Mouse (Mus musculus) megakaryocyte, adult 5-6 weeks (primary cell): ENCODE results near the gene Rab30. TPM values are rescaled to one million over a fixed set of nuclear protein-coding genes. Genes with fewer than 3 reads are reported as not detected.
A peak's percentile ranks its signal among the peaks of the same experiment; 100 is the strongest.
"Not testable (repeated sequence)": the region's sequence is repeated elsewhere in the genome, so short reads cannot be mapped to it uniquely, and the experiment has no call there.

Experiments
- ATAC-seq: 2 replicates; pipeline ENCODE4 v1.8.0; 2016; ENCODE audit warnings: mild to moderate bottlenecking, inconsistent platforms; ENCODE audit not compliant: poor library complexity, severe bottlenecking
- total RNA-seq, 2 experiments: library from RNA; stranded (forward) in 1 of 2; stranded (reverse) in 1 of 2; fragments of 153-499, 151-499 nt in 1 of 2; fragments of 221-1000, 200-1000 nt in 1 of 2; gene quantifications; 2 replicates each; pipeline versions ENCODE4 v1.2.3 to v1.2.4; 2015 to 2017

Rab30 gene
- total RNA-seq (2015) (0.02 and 0.27 TPM in 2 replicates), total RNA-seq (2017) (0.11 and 0.57 TPM in 2 replicates)

GRCm38 (mm10) chr7:92741152-92741860 is at the start of gene Rab30:
Gene Rab30 (plus strand): TSS chr7:92741603.
- ATAC-seq: peak; percentile 89

DNA sequence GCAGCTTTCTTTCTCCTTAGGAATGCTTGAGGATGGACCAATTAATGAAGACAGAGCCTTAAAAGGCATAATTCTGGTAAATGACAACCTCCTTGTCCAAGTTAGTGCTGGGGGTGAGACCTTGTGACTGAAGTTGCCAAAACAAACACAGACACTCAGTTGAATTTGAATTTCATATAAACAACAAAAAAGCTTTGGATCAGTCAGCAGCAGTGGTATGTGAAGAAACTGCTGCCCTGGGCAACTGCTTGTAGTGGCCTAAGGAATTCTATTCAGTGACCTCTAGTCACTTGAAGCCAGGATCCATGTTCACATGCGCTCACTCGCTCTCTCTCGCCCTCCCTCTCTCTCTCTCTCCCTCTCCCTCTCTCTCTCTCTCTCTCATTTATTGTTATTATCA is 45.0 kb upstream of the Rab30 start:
- no peak for ATAC-seq

DNA sequence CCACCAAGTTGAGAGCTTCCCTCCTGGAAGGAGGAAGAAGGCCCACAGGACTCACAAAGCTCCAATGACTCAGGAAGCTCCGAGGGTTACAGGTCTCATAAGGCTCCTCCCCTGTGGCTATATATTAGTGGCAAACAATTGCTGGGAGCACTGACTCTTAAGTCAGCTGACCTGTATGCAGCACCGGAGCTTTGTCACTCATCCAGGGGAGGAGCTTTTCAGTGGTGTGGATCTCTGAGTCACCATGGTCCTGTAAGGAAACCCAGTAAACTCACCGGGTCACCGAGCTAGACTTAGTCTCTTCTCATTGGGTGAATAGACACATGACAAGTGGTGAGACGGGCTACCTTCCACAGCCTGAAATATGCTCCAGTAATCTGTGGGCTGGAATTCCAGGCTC is 42.6 kb upstream of the Rab30 start:
- no peak for ATAC-seq

DNA sequence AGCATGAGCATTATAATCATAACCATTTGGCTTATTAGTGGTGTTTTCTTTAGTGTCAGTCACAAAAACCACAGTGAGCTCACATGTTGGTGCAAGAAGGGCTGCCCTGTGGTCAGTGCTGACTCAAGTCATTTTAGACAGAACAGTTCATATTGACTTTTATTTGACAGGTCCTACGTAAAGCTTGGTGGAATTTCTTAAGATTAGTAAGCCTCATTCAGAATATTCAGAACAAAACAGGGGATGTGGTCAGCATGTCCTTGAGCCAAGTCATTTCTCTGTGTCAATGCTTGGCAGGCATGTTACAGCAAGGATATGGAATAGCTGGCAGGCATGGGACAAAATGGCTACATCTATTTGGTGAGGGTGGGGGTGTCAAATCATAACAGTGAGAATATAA is 37.7 kb upstream of the Rab30 start:
- no peak for ATAC-seq

- ATAC-seq: no peak
Measured at GRCm38 (mm10) chr7:92705534-92705933, 35.9 kb upstream of the Rab30 start.

DNA sequence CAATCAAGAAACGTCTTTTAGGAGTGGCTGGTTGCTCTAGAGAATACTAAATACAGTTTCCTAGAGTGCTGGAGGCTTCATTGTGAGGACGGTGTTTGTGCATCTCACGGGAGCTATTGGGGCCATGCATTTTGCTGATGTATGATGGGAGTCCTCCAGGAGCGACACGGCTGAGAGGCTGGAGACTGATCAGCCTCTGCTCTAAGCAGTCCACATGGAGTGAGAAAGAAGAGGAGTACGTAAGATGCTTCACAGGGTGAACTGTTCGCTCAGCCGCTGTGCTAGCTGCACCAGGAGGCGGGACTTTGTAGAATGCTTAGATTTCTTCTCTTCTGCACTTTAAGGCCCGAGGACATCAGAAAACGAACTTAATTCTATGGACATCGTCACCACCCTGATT is 34.7 kb upstream of the Rab30 start:
- ATAC-seq: no peak

DNA sequence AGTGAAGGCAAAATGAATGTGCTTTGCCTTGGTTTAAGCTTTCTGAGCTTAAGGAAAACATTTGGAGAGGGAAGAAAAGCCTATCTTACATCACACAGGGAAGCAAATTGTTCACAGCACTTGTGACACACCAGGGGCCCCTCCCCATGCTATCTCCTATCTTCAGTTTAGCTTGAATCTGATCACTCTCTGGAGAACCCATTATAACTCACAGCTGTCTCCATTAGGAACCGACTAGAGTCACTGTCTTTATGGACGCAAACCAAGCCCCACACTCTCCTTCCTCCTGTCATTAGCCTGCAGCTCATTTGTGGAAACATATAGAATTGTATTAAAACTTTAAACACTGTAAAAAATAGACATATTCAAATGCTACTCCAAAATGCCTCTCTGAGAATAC is 31.8 kb upstream of the Rab30 start:
- ATAC-seq: no peak

GRCm38 (mm10) chr7:92711593-92711992 is 29.8 kb upstream of the Rab30 start:
- ATAC-seq: peak; percentile 92

DNA sequence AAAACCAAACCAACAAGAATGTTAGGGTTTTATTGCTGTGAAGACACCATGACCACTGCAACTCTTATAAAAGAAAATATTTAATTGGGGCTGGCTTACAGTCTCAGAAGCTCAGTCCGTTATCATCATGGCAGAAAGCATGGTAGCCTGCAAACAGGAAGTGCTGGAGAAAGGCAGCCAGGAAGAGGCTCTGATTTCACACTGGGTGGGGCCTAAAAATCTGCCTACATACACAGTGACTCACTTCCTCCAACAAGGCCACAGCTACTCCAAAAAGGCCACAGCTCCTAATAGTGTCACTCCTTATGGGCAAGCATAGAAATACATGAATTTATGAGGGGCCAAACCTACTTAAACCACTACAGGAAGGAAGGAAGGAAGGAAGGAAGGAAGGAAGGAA is 26.3 kb upstream of the Rab30 start:
- ATAC-seq: peak; percentile 77

GRCm38 (mm10) chr7:92720156-92720905 is 21.1 kb upstream of the Rab30 start:
- ATAC-seq: no peak

DNA sequence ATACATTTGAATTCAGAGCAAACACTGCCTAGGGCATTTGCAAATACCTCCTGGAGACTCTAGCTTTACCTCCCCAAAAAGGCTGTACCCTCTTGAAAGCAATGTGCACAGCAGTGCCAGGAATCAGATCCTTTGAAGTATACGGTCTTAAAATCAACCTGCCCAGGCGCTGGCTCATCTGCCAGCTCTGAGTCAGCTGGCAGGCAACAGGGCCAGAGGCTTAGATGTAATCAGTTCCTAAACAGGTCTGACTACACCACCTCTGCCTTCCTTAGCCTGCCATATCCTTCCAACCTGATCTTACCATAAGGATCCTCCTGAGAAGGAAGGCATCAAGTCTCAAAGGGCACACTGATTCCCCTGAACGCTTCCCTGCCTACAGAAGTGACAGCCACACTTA is 17.7 kb upstream of the Rab30 start:
- no peak for ATAC-seq

GRCm38 (mm10) chr7:92724261-92724660 is 17.1 kb upstream of the Rab30 start:
- no peak for ATAC-seq

DNA sequence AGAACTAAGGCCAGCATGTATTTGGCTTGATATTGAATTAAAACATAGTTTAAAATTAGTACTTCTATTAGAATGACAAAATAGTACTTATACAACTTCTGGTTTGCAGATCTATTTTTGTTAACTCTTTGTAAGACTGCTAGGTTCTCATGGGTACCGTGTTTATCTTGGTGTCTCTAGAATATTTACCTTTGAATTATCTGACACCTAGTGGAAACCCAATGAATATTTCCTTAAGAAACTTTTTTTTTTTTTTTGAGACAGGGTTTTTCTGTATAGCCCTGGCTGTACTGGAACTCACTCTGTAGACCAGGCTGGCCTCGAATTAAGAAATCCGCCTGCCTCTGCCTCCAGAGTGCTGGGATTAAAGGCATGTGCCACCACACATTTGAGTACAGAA is 11.8 kb upstream of the Rab30 start:
- ATAC-seq: not testable (repeated sequence)

DNA sequence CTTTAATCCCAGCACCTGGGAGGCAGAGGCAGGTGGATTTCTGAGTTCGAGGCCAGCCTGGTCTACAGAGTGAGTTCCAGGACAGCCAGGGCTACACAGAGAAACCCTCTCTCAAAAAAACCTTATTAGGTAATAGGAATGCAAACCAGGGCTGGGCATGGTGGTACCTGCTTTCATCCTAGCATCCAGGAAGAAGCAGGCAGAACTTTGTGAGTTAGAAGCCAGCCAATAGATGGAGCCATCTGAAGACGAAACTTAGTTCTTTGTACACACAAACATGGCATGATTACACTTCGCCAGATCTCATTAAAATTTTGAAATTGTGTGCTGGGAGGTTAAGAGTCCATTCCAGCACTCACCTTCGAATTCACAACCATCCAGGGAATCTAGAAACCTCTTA is 10.9 kb upstream of the Rab30 start:
- no peak for ATAC-seq

GRCm38 (mm10) chr7:92730959-92731358 is 10.4 kb upstream of the Rab30 start:
- ATAC-seq: no peak

DNA sequence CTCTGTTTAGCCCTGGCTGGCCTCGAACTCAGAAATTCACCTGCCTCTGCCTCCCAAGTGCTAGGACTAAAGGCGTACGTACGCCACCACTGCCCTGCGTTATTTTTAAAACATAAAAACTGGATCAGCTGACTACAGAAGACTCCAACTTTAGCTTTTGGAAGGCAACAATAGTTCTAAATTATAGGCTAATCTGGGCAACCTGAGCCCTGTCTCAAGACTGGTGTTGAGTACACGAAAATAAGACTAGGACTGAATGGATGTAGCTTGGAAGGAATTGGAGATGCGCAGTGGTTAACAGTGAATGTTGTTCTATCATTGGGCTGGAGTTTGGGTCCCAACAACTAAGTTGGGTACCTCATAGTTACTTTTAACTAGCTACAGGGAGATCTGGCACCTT is 9.3 kb upstream of the Rab30 start:
- ATAC-seq: no peak

GRCm38 (mm10) chr7:92737560-92737959 is 3.8 kb upstream of the Rab30 start:
- no peak for ATAC-seq

- ATAC-seq: no peak
Measured at GRCm38 (mm10) chr7:92739956-92740355, 1.4 kb upstream of the Rab30 start.

DNA sequence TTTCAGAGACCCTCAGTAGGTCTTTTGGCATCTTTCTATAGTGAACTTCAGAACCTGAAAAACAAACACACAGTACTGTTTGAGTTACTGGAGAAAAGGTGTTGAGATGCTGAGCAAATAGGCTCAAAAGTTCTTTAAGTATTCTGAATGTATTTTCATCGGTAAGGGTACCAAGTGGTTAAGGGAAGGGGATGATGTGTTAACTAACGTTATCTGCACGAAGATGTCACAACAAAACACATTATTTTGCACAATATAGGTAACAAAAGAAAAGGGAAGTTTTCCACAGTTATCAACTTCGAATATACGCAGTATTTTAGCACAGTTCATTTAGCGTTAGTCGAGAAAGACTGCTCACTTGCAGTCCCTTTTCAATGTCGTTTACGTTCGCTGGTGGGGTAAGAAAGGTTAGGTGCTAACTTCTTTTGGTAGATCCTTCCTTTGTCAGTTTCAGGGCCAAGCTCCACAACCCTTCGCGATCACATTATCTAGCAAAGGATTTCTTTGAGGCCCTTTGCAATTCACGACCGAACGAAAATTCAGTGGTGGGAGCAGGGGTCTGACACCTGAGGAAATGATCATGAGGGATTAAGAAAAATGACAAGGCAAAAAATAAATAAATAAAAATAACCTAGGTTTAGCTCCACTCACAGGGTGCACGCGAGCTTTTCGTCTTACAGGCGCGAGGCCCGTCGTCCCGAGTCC is 840 bp upstream of the Rab30 start:
- peak; percentile 23 for ATAC-seq

- ATAC-seq: no peak
Measured at GRCm38 (mm10) chr7:92741861-92742249, 452 bp downstream of the Rab30 start.

DNA sequence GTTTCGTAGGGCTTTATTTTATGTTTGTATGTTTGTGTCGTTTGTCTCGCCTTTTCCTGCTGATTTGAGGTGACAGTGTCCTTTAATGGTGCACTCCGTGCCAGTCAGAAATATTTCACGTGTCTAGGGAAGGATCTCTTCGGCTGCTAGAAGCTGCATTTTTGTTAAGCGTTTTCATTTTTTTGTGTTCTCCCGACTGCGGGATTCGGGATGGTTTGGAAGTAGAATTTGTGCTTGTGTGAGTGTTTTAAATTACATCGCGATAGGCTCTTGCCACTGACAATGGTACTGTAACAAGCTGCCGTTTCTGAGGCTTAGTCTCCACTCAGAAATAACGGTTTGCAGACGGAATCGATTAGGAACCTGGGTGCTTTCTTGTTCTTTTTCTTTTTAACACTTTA is 938 bp downstream of the Rab30 start:
- ATAC-seq: no peak

GRCm38 (mm10) chr7:92742774-92743173 is 1.4 kb downstream of the Rab30 start:
- no peak for ATAC-seq
